Mouse (Mus musculus) testis, adult 2 months (tissue): ENCODE data around the gene Neurod6.

Experiments used
- CTCF ChIP-seq: fragments of 200-500 bp; IDR thresholded peaks from 2 replicates; pipeline ENCODE4 v1.5.1; 2012; ENCODE audit warnings: low read depth, mild to moderate bottlenecking, inconsistent platforms, low read length, moderate library complexity; ENCODE audit not compliant: control insufficient read depth, insufficient read depth, insufficient replicate concordance
- POLR2A ChIP-seq: fragments of 200-500 bp; IDR thresholded peaks from 2 replicates; pipeline ENCODE4 v1.6.1; 2012; ENCODE audit warnings: low read depth, mild to moderate bottlenecking, inconsistent platforms, low read length, moderate library complexity; ENCODE audit not compliant: control insufficient read depth

DNA sequence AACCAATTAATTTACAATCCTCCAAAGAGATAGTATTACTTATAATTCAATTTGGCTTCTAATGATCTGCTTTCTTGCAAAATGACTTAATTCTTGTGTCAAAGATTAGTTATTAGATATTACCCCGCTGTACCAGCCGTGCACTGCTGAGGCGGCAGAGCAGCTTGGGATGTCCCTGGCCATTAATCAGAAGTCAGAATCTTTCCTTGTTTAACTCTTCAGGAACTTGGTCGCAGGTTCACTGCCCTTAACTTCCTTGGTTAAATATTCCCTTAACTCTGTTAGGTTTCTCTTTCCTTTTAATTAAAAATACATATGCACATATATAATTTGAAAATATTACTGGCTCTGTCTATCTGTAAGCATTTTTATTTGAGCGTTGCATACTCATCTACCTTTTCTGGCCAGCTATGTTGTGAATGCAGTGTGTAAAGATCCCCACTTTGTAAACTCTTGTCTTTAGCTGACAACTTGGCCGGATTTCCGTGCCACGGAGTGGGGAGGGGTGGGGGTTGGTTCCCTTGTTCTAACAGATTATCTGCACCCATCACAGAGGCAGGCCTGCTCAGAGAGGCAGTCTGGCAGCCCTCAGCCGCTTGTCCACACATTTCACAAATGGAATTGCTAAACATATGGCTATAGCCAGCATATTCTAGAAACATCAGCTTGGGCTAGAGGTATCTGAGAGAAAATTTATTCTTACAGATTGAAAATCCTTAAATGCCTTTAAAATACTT, 34.1 kb downstream of the Neurod6 start:
- no peak for TF ChIP-seq POLR2A
- TF ChIP-seq CTCF = no peak
